Mouse (Mus musculus) cerebellum, adult 2 months (tissue): Measurements from ENCODE around the gene Nectin4.

ENCODE experiments used
- CTCF ChIP-seq: fragments of 200-500 bp; IDR thresholded peaks from 2 replicates; pipeline ENCODE4 v1.5.1; 2011; ENCODE audit warnings: low read depth, mild to moderate bottlenecking, control low read depth, low read length, moderate library complexity, borderline replicate concordance; ENCODE audit not compliant: insufficient read depth
- POLR2A ChIP-seq: fragments of 200-500 bp; IDR thresholded peaks from 2 replicates; pipeline ENCODE4 v1.6.1; 2011; ENCODE audit warnings: low read length, control low read depth, borderline replicate concordance; ENCODE audit not compliant: insufficient read depth

DNA sequence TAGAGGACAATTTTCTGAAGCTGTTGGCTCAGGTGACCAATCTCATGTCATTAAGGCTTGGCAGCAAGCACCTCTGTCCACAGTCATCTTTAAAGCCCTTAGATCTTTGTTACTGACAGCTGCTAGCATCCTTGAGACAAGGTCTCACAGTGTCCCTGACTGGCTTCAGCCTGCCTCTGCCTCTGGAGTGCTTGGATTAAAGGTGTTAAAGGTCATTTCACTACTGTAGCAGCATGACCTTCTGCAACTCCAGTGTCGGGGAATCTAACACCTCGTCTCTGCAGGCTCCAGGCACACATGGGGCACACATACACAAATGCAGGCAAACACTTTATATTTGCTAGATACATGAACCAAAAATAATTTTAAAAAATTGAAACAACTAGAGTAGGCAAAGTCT lies 44.3 kb upstream of the Nectin4 start:
- no peak for TF ChIP-seq CTCF
- TF ChIP-seq POLR2A = no peak
